Mouse (Mus musculus) embryonic facial prominence, embryonic 15.5 days (tissue): ENCODE data around the gene Slc6a11. TPM values are rescaled to one million over a fixed set of nuclear protein-coding genes. Genes with fewer than 3 reads are reported as not detected.

Experiments used
- ATAC-seq: fragments of 200-750 bp; cut with Nextera tagmentation; 2 replicates; pipeline ENCODE4 v1.8.0; 2017; ENCODE audit warnings: low read depth, moderate TSS enrichment; ENCODE audit not compliant: insufficient number of reproducible peaks, low FRiP score, low TSS enrichment
- H3K27ac ChIP-seq: fragments of 300-500 bp; sonication (generic); replicated peaks from 2 replicates; pipeline ENCODE4 v1.5.1; 2015; ENCODE audit warnings: mild to moderate bottlenecking, inconsistent platforms
- H3K27me3 ChIP-seq: fragments of 300-500 bp; sonication (generic); 2 replicates; pipeline ENCODE4 v1.6.1; 2015; ENCODE audit warnings: inconsistent platforms
- H3K36me3 ChIP-seq: fragments of 300-500 bp; sonication (generic); 2 replicates; pipeline ENCODE4 v1.6.1; 2015; ENCODE audit warnings: mild to moderate bottlenecking, inconsistent platforms
- H3K4me1 ChIP-seq: fragments of 300-500 bp; sonication (generic); 2 replicates; pipeline ENCODE4 v1.6.1; 2015; ENCODE audit warnings: inconsistent platforms
- H3K4me2 ChIP-seq: fragments of 300-500 bp; sonication (generic); replicated peaks from 2 replicates; pipeline ENCODE4 v1.6.1; 2015; ENCODE audit warnings: mild to moderate bottlenecking, inconsistent platforms
- H3K4me3 ChIP-seq: fragments of 300-500 bp; sonication (generic); replicated peaks from 2 replicates; pipeline ENCODE4 v1.5.1; 2015; ENCODE audit warnings: mild to moderate bottlenecking, inconsistent platforms
- H3K9ac ChIP-seq: fragments of 300-500 bp; sonication (generic); 2 replicates; pipeline ENCODE4 v1.6.1; 2015; ENCODE audit warnings: inconsistent platforms
- H3K9me3 ChIP-seq: fragments of 300-500 bp; sonication (generic); replicated peaks from 2 replicates; pipeline ENCODE4 v1.6.1; 2016; ENCODE audit warnings: inconsistent platforms
- WGBS: fragments of 180-500 bp; shearing (Covaris S2); methylation state at CpG from one replicate; pipeline ENCODE4 v1.1.7; 2015; 5-methylcytosine and 5-hydroxymethylcytosine counted together
- polyA plus RNA-seq: library from polyadenylated mRNA; unstranded; fragments of >200 nt; fragmentation: Nextera tagmentation; extraction: Ambion mirVana; gene quantifications from 2 replicates; pipeline ENCODE4 v1.2.1, GENCODE M21; 2015

Slc6a11 gene
- polyA plus RNA-seq, 1 experiment from 2014 or later: 0.37 TPM

GRCm38 (mm10) chr6:114141481-114141880 is 10.4 kb downstream of the Slc6a11 start:
- WGBS: 60% methylated on average over 3 of the region's 3 CpGs

GRCm38 (mm10) chr6:114142480-114142879 is 11.4 kb downstream of the Slc6a11 start:
- Histone ChIP-seq H3K36me3 (no peaks in the 10 kb centered on the region), H3K4me2 (no peak overlapping the region), H3K4me3 (no peak overlapping the region), H3K4me1 (no peaks in the 10 kb centered on the region), H3K27me3 (no peaks in the 10 kb centered on the region), H3K9me3 (no peaks in the 10 kb centered on the region), H3K27ac (no peak overlapping the region), H3K9ac (no peak overlapping the region)
- ATAC-seq: no peak
- WGBS: 84% methylated on average over 11 of the region's 11 CpGs

More at GRCm38 (mm10) chr6:114141481-114141880, 10.4 kb downstream of the Slc6a11 start:
- Histone ChIP-seq H3K36me3 (no peaks in the 10 kb centered on the region), H3K4me1 (no peaks in the 10 kb centered on the region), H3K4me2 (no peak overlapping the region), H3K27me3 (no peaks in the 10 kb centered on the region), H3K27ac (no peak overlapping the region), H3K9ac (no peak overlapping the region), H3K4me3 (no peak overlapping the region), H3K9me3 (no peaks in the 10 kb centered on the region)
- no peak for ATAC-seq

- Histone ChIP-seq H3K4me3 (no peak overlapping the region), H3K9ac (no peak overlapping the region), H3K36me3 (no peaks in the 10 kb centered on the region), H3K27me3 (no peaks in the 10 kb centered on the region), H3K9me3 (no peaks in the 10 kb centered on the region), H3K4me2 (no peak overlapping the region), H3K27ac (no peak overlapping the region), H3K4me1 (no peaks in the 10 kb centered on the region)
- ATAC-seq: no peak
- WGBS: 60% methylated on average over 2 of the region's 2 CpGs
Measured at GRCm38 (mm10) chr6:114143544-114143943, 12.5 kb downstream of the Slc6a11 start.

- H3K27me3 ChIP-seq: no peaks in the 10 kb centered on the region
- H3K36me3 ChIP-seq: no peaks in the 10 kb centered on the region
- no peak overlapping the region for H3K4me3 ChIP-seq
- H3K4me2 ChIP-seq: no peak overlapping the region
- 68% methylated on average over 6 of the region's 6 CpGs for WGBS
- no peaks in the 10 kb centered on the region for H3K9me3 ChIP-seq
- H3K9ac ChIP-seq: no peak overlapping the region
- no peak for ATAC-seq
- H3K4me1 ChIP-seq: no peaks in the 10 kb centered on the region
- no peak overlapping the region for H3K27ac ChIP-seq
Measured at GRCm38 (mm10) chr6:114144447-114145105, 13.5 kb downstream of the Slc6a11 start.

- Histone ChIP-seq H3K27ac (no peak overlapping the region), H3K4me3 (no peak overlapping the region), H3K4me2 (no peak overlapping the region), H3K9ac (no peak overlapping the region), H3K36me3 (no peaks in the 10 kb centered on the region), H3K27me3 (no peaks in the 10 kb centered on the region), H3K9me3 (no peaks in the 10 kb centered on the region), H3K4me1 (no peaks in the 10 kb centered on the region)
- no peak for ATAC-seq
- WGBS: 73% methylated on average over 6 of the region's 6 CpGs
Measured at GRCm38 (mm10) chr6:114145650-114146329, 14.7 kb downstream of the Slc6a11 start.

GRCm38 (mm10) chr6:114155720-114156119 is 24.7 kb downstream of the Slc6a11 start:
- Histone ChIP-seq H3K9ac (no peak overlapping the region), H3K4me2 (no peak overlapping the region), H3K36me3 (no peaks in the 10 kb centered on the region), H3K9me3 (no peaks in the 10 kb centered on the region), H3K27ac (no peak overlapping the region), H3K4me1 (no peaks in the 10 kb centered on the region), H3K27me3 (peaks cover 3% of the 10 kb centered on the region; the same call in 1 of the 2 replicates), H3K4me3 (no peak overlapping the region)
- ATAC-seq: no peak
- 81% methylated on average over 10 of the region's 10 CpGs for WGBS

- Histone ChIP-seq H3K4me3 (no peak overlapping the region), H3K36me3 (no peaks in the 10 kb centered on the region), H3K27me3 (no peaks in the 10 kb centered on the region), H3K4me2 (no peak overlapping the region), H3K9me3 (no peaks in the 10 kb centered on the region), H3K27ac (no peak overlapping the region), H3K9ac (no peak overlapping the region), H3K4me1 (no peaks in the 10 kb centered on the region)
- no peak for ATAC-seq
- 81% methylated on average over 7 of the region's 7 CpGs for WGBS
Measured at GRCm38 (mm10) chr6:114158811-114159210, 27.8 kb downstream of the Slc6a11 start.

GRCm38 (mm10) chr6:114160732-114161131 is 29.7 kb downstream of the Slc6a11 start:
- Histone ChIP-seq H3K4me1 (no peaks in the 10 kb centered on the region), H3K27ac (no peak overlapping the region), H3K9ac (no peak overlapping the region), H3K4me2 (no peak overlapping the region), H3K4me3 (no peak overlapping the region), H3K36me3 (no peaks in the 10 kb centered on the region), H3K9me3 (no peaks in the 10 kb centered on the region), H3K27me3 (no peaks in the 10 kb centered on the region)
- WGBS: 69% methylated on average over 8 of the region's 8 CpGs
- ATAC-seq: no peak

GRCm38 (mm10) chr6:114174052-114174397 is 43.0 kb downstream of the Slc6a11 start:
- H3K9ac ChIP-seq: no peak overlapping the region
- no peak overlapping the region for H3K4me2 ChIP-seq
- H3K4me3 ChIP-seq: no peak overlapping the region
- H3K27me3 ChIP-seq: peaks cover 15% of the 10 kb centered on the region
- H3K36me3 ChIP-seq: no peaks in the 10 kb centered on the region
- ATAC-seq: no peak
- no peaks in the 10 kb centered on the region for H3K4me1 ChIP-seq
- no peak overlapping the region for H3K27ac ChIP-seq
- no peaks in the 10 kb centered on the region for H3K9me3 ChIP-seq
- WGBS: 3% methylated on average over 8 of the region's 8 CpGs

GRCm38 (mm10) chr6:114174398-114175140 is 43.5 kb downstream of the Slc6a11 start:
- WGBS: 3% methylated on average over 9 of the region's 9 CpGs
- Histone ChIP-seq H3K27ac (no peak overlapping the region), H3K9me3 (no peaks in the 10 kb centered on the region), H3K27me3 (peaks cover 15% of the 10 kb centered on the region), H3K4me3 (no peak overlapping the region), H3K4me2 (no peak overlapping the region), H3K4me1 (no peaks in the 10 kb centered on the region), H3K36me3 (no peaks in the 10 kb centered on the region), H3K9ac (no peak overlapping the region)
- no peak for ATAC-seq

GRCm38 (mm10) chr6:114178141-114178540 is 47.1 kb downstream of the Slc6a11 start:
- H3K36me3 ChIP-seq: no peaks in the 10 kb centered on the region
- H3K9ac ChIP-seq: no peak overlapping the region
- no peaks in the 10 kb centered on the region for H3K9me3 ChIP-seq
- no peaks in the 10 kb centered on the region for H3K4me1 ChIP-seq
- no peak overlapping the region for H3K27ac ChIP-seq
- peaks cover 15% of the 10 kb centered on the region for H3K27me3 ChIP-seq
- no peak for ATAC-seq
- no peak overlapping the region for H3K4me3 ChIP-seq
- WGBS: 77% methylated on average over 3 of the region's 3 CpGs
- no peak overlapping the region for H3K4me2 ChIP-seq
